Mouse (Mus musculus): Measurements from ENCODE around the gene Tnr.

GRCm38 (mm10) chr1:159655241-159655640 is 131.7 kb downstream of the Tnr start:
- TF ChIP-seq CTCF (IDR thresholded peaks at IDR 0.05; ENCODE audit: control insufficient read depth, insufficient read depth, low read length) (no peak), POLR2A (IDR thresholded peaks at IDR 0.05; ENCODE audit: borderline replicate concordance, control insufficient read depth, low read depth, low read length) (no peak)
